Mouse (Mus musculus): ENCODE data around the gene Nkain4. TPM values are rescaled to one million over a fixed set of nuclear protein-coding genes. Genes with fewer than 3 reads are reported as not detected.
A peak's percentile ranks its signal among the peaks of the same experiment; 100 is the strongest.

The Nkain4 gene
- total RNA-seq, 2 experiments from 2014 or later = not detected

- ATAC-seq (replicated peaks; ENCODE audit: low FRiP score, low TSS enrichment, poor library complexity, severe bottlenecking) = no peak
These were observed 5.1 kb upstream of the Nkain4 start for GRCm38 (mm10) chr2:180959605-180960004.

GRCm38 (mm10) chr2:180953638-180954037, 861 bp downstream of the Nkain4 start:
- ATAC-seq (replicated peaks; ENCODE audit: low FRiP score, low TSS enrichment, poor library complexity, severe bottlenecking) = no peak

- no peak for ATAC-seq (replicated peaks; ENCODE audit: low FRiP score, low TSS enrichment, poor library complexity, severe bottlenecking)
These were observed 1.7 kb downstream of the Nkain4 start for GRCm38 (mm10) chr2:180952731-180953171.

GRCm38 (mm10) chr2:180949947-180950346, 4.6 kb downstream of the Nkain4 start:
- no peak for ATAC-seq (replicated peaks; ENCODE audit: low FRiP score, low TSS enrichment, poor library complexity, severe bottlenecking)

- ATAC-seq (replicated peaks; ENCODE audit: low FRiP score, low TSS enrichment, poor library complexity, severe bottlenecking) = no peak
These were observed 12.6 kb downstream of the Nkain4 start for GRCm38 (mm10) chr2:180941869-180942268.

- ATAC-seq (replicated peaks; ENCODE audit: low FRiP score, low TSS enrichment, poor library complexity, severe bottlenecking) = peak; percentile 83
These were observed 14.3 kb downstream of the Nkain4 start for GRCm38 (mm10) chr2:180940187-180940586.

- ATAC-seq (replicated peaks; ENCODE audit: low FRiP score, low TSS enrichment, poor library complexity, severe bottlenecking) = no peak
These were observed 22.1 kb downstream of the Nkain4 start for GRCm38 (mm10) chr2:180932418-180932817.

- ATAC-seq (replicated peaks; ENCODE audit: low FRiP score, low TSS enrichment, poor library complexity, severe bottlenecking) = no peak
These were observed 25.8 kb downstream of the Nkain4 start, which contains the start of gene Birc7 for GRCm38 (mm10) chr2:180928723-180929122. Gene Birc7, plus strand, starts transcription at chr2:180929023.

- ATAC-seq (replicated peaks; ENCODE audit: low FRiP score, low TSS enrichment, poor library complexity, severe bottlenecking) = peak; percentile 64
These were observed 29.3 kb downstream of the Nkain4 start for GRCm38 (mm10) chr2:180925176-180925575.

GRCm38 (mm10) chr2:180922739-180923138, 31.8 kb downstream of the Nkain4 start:
- no peak for ATAC-seq (replicated peaks; ENCODE audit: low FRiP score, low TSS enrichment, poor library complexity, severe bottlenecking)

GRCm38 (mm10) chr2:180920810-180921400, 33.6 kb downstream of the Nkain4 start, which contains the start of gene Ythdf1:
Gene Ythdf1, minus strand, starts transcription at chr2:180920949.
- ATAC-seq (replicated peaks; ENCODE audit: low FRiP score, low TSS enrichment, poor library complexity, severe bottlenecking) = peak; percentile 89

- peak; percentile 7; the same call in 1 of the 2 replicates for ATAC-seq (replicated peaks; ENCODE audit: low FRiP score, low TSS enrichment, poor library complexity, severe bottlenecking)
These were observed 34.3 kb downstream of the Nkain4 start for GRCm38 (mm10) chr2:180919913-180920809.

GRCm38 (mm10) chr2:180915886-180916433, 38.5 kb downstream of the Nkain4 start:
- ATAC-seq (replicated peaks; ENCODE audit: low FRiP score, low TSS enrichment, poor library complexity, severe bottlenecking) = 0 out of 2 replicates have a peak, but pooled peaks have one; percentile 9

- no peak for ATAC-seq (replicated peaks; ENCODE audit: low FRiP score, low TSS enrichment, poor library complexity, severe bottlenecking)
These were observed 43.6 kb downstream of the Nkain4 start for GRCm38 (mm10) chr2:180910928-180911327.

GRCm38 (mm10) chr2:180905556-180906221, 48.8 kb downstream of the Nkain4 start:
- no peak for ATAC-seq (replicated peaks; ENCODE audit: low FRiP score, low TSS enrichment, poor library complexity, severe bottlenecking)

- no peak for ATAC-seq (replicated peaks; ENCODE audit: low FRiP score, low TSS enrichment, poor library complexity, severe bottlenecking)
These were observed 49.9 kb downstream of the Nkain4 start for GRCm38 (mm10) chr2:180904435-180905208.

- ATAC-seq (replicated peaks; ENCODE audit: low FRiP score, low TSS enrichment, poor library complexity, severe bottlenecking) = 0 out of 2 replicates have a peak, but pooled peaks have one; percentile 35
These were observed 52.4 kb downstream of the Nkain4 start for GRCm38 (mm10) chr2:180902086-180902485.

- ATAC-seq (replicated peaks; ENCODE audit: low FRiP score, low TSS enrichment, poor library complexity, severe bottlenecking) = no peak
These were observed 56.6 kb downstream of the Nkain4 start for GRCm38 (mm10) chr2:180897857-180898256.

Data from megakaryocyte-erythroid progenitor cell, adult 5-6 weeks (primary cell).